Mouse (Mus musculus) liver (tissue): ENCODE data around the gene Dxo.
"Not testable (repeated sequence)": the region's sequence is repeated elsewhere in the genome, so short reads cannot be mapped to it uniquely, and the experiment has no call there.

Source experiments
- DNase-seq: peaks from one replicate; pipeline ENCODE4 v3.0.0-alpha.2; 2020; ENCODE audit warnings: mixed read lengths

Gene Dxo

DNA sequence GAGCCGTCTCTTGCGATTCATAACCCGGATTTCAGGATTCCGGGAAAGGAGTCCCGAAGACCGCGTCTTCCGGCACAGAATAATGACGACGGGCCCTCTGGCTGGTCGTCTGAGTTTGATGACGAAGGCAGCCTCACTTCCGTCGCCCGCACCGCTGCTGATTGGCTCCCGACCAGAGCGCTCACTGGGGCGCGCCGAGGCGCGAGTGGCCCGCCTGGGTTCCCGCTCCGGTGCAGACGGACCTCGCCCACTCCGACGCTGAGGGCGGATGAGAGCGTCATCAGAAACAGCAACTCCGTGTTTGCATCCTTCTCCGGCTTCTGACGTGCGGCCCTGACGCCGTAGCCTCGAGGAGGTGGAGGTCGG lies at the start of gene Dxo, which contains the start of gene Stk19:
Gene Dxo, plus strand, starts transcription at position 164 of the 366 bp plus-strand sequence.
Gene Stk19, minus strand, starts transcription at position 90 of the 366 bp plus-strand sequence.
- DNase-seq: peak; percentile 96

DNA sequence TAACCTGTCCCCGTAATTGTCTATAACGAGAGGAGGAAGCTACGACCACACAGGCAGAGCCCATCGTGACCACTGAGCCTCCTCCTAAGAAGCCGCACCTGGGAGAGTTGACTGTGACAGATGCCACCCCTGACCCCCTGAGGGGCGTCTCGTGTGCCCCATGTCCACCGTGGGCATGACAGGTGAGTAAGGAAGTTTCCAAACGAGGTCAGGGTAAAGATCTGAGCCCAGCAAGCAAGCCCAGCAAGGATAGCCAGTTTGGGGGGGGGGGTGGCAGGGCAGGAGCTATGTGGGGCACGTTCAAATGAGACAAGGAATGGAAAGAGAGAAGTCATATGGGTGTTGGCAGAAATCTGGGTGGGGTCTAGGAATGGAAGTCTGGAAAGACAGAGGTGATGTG lies 41.8 kb upstream of the Dxo start:
- DNase-seq: no peak

DNA sequence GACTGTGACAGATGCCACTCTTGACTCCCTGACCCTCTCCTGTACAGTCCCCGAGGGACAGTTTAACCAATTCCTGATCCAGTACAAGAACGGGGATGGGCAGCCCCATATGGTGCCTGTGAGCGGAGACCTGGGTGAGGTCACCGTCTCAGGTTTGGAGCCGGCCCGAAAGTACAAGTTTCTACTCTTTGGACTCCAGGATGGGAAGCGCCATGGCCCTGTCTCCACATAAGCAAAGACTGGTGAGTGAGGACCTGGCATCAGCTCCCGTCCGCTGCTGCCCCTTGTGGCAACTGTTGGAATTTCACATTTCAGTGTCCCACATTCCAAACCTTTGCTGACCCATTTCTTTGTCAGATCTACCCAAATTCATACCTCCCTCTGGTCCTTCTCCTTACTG lies 41.2 kb upstream of the Dxo start:
- DNase-seq: peak; percentile 25

DNA sequence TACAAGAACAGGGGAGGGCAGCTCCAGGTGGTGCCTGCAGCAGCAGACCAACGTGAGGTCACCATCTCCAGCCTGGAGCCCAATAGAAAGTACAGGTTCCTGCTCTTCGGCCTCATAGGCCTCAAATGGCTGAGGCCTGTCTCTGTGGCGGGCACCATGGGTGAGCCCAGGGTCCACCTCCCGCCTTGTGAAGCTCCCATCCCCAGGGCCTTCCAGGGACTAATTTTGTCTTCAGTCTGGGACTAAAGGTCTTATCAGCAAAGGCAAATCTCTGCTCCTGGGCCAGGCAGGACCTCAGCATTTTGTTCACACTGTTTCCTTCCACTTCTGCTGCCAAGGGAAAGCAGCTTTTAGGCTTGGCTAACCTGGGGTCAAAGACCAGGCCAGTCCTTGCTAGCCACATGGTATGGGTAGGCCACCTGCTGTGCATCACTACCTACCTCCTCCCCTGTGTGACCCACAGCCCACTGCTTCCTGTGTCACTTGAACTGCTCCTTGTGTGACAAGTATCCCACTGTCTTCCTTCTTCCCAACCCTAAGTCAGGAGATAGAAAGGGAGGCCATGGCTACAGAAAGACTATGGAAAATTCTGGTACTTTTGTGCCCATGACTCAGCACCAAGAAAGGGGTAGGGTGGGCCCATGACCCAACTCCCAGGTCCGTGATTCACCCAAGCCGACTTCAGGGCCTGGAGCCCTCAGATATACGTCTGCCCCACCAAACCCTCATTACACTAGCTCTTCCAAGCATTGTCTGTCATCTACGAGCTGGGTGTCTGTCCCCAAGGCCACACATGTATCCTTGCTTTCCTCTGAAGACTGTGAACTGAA lies 40.3 kb upstream of the Dxo start:
- no peak for DNase-seq

DNA sequence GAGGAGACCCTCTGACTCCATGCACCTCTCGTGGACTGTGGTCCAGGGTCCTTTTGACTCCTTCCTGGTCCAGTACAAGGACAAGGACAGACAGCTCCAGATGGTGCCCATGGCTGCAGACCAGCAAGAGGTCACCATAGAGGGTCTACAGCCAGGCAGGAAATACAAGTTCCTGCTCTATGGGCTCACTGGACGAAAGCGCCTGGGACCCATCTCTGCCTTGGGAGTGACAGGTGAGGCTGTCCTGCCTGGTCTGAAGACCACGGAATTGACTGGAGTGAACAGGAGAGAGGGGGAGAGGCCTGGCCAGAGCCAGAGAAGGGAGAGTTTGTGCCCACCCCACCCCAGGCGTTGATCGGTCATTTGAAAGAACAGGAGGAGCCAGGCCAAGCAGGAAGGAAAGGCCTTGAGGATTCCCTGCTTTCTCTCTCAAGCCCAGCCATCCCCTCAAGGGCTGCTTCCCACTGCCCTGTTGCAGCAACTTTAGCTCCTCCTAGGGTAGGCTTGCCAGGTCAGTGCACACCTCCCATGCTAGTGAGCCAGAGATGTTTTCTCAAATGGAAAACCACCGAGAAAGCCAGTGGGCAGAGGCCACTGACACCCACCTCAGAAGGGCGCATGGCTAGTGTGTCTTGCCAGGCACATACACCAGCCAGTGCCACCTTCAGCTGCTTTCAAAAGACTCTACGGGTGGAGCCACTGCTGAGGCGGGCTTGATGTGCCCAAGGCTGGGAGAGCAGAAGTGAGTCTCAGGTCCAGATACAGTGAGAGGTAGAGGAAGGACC lies 39.4 kb upstream of the Dxo start:
- DNase-seq: not testable (repeated sequence)

DNA sequence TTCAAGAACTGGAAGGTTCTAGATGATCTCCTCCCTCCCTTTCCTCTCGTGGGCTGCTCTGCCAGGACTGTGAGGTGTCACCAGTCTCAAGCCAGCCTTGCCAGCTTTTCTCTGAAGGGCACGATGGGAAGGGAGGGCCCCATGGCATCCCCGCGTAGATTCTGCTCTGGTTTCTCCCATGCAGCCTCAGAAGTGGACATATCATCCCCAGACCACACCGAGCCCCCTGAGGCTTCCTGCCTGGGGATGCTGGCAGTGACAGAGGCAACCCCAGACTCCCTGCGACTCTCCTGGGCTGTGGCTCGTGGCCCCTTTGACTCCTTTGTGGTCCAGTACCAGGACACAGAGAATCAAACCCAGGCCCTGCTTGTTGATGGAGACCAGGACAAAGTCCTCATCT lies 38.7 kb upstream of the Dxo start:
- not testable (repeated sequence) for DNase-seq

DNA sequence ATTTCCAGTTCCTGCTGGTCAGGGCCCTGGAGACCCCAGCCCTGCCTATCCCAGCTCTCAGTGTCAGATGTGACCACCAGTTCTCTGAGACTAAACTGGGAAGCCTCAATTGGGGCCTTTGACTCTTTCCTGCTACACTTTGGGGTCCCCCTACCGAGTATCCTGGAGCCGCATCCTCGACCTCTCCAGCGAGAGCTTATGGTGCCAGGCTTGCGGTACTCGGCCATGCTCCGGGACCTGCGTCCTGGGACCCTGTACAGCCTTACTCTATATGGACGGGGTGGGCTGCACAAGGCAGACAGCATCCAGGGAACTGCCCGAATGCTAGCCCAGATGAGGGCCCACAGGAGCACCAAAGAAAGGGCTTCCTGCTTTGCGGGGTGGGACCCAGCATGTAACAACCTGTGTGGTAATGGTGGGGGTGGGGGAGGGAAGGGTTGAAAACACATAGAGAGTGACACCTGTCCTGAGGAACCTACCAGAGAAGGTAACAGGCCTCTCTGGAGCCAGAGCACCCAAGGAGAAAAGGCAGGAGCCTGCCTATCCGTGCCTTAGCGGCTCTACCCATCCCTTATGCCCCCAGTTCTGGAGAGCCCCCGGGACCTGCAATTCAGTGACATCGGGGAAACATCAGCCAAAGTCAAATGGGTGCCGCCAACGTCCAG lies 37.8 kb upstream of the Dxo start:
- no peak for DNase-seq

DNA sequence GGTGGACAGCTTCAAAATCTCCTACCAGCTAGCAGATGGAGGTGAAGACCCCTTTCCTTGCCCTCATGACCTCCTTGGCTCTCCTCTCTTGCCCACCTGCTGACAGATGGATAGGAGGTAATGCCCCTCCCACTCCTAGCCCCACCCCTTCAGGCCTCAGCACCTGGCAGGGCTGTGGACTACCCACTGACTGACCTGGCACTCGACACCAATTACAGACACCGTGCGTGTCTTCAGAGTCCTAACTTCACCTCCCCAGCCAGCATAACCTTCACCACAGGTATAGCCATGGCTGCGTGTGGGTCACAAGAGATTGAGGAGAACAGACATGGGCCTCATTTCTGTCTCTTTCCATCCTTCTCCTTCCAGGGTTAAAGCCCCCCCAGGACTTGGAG lies 37.3 kb upstream of the Dxo start:
- no peak for DNase-seq

DNA sequence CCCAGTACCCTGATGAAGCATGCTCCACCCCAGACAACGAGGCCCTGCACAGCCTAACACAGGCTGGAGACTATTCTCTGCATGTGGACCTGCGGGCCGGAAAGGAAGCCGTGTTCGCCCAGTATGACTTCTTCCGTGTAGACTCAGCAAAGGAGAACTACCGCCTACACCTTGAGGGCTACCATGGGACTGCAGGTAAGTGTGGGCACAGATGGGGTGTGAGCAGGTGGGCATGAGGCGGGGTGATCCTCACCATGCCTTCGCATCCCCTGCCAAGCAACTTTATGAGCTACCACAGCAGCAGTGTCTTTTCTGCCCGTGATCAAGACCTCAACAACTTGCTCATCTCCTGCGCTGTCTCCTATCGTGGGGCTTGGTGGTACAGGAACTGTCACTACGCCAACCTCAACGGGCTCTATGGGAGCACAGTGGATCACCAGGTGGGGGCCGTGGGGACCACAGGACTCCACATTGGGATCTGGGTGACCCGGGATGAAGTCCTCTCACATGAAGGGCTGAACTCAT lies 36.0 kb upstream of the Dxo start:
- DNase-seq: not testable (repeated sequence)

DNA sequence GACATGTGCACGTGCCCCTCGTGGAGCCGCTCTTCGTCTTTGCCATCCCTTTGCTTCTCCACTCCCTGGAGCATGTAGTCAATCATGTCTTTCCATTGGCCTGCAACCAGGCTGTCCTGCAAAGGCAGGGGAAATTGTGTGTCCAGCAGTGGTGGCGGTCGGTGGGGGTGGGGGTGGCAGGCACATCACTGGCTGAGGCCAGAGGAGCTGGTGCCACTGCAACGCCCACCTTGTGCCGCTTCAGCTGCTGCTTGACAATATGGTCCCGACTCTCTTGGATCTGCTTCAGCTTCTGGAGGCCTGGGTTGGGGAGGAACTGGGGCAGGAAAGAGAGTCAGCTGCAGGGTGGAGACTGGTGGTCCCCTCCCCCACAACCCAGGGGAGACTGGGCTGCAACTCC lies 34.1 kb upstream of the Dxo start:
- DNase-seq: not testable (repeated sequence)

DNA sequence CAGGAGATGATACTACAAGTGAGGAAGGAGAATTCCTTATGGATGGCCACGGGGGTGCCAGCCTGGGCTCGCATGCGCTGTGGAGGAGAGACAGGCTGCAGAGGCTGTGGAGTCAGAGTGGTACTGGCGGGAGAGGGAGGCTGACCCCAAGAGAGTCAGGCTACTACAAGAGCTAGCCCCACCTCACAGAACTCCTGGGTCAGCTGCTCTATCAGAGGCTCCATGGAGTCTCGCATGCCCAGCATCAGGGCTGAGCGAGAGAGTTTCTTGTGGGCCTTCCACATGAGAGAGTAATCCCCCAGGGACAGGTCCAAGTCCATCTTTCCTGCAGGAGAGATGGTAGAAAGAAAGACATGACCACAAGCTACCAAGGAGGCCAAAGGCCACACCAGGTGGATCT lies 33.5 kb upstream of the Dxo start:
- not testable (repeated sequence) for DNase-seq

DNA sequence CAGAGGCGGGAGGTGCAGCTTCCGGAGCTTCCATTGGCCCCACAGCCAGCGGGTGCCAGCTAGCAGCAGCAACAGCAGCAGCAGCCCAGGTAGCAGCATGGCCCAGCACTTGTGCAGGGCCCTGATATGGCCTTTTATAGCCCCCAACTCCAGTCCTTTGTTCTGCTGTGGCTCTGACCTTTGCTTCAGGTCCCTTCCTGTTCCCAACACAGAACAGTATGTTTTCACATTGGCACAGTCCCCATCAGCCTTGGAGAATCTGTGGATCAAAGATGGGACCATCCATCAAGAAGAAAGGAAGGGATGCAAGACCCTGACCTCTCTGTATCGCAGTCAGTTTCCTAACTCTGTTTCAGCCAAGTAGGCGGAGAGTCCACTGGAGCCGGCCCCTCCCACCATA lies 32.5 kb upstream of the Dxo start, which contains the start of gene Cyp21a1:
Gene Cyp21a1, minus strand, starts transcription at position 261 of the 400 bp plus-strand sequence.
- DNase-seq: not testable (repeated sequence)

DNA sequence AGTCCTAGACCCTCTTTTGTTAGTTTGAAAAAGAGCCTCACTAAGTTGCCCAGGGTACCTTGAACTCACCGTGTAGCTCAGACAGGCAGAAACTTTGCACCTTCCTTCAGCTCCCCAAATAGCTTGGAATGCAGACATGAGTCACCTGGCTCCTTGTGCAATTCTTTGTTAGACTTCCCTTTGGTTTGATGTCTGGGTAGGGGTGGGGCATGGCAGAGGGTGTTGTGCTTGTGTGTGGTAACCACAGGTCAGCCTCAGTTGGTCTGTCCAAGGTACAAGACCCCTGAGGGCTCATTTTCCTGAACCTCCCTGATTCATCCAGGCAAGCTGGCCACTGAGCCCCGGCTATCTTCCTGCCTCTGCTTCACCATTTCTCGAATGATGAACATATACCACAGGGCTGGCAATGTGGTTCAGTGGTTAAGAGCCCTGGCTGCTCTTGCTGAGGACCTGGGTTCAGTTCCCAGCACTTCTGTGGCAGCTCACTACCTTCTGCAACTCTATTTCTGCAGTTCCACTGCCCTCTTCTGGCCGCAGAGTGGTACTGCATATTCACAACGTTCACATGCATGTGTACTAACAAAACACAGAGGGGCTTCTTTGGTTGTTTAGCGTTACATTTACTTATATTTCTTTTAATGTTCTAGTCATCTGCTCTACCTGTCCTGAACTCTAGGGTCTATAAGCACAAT lies 31.8 kb upstream of the Dxo start:
- DNase-seq: peak; percentile 28

DNA sequence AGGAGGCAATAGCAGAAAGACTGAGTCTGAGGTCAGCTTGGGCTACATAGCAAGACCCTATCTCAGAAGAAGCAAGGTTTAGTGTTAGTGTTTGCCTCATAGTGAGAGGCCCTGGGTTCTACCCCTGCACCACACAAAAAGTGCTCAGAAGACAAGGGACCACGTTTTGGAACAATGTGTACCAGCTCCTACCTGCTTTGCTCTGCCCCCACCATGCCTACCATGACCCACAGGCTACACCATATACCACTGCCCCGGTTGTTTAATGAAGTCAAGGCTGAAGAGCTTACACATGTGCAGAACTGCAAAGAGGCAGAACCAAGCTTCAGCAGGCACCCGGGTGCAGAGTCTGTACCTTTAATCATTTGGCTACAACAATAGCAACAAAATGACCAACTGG lies 29.6 kb upstream of the Dxo start:
- DNase-seq: no peak

DNA sequence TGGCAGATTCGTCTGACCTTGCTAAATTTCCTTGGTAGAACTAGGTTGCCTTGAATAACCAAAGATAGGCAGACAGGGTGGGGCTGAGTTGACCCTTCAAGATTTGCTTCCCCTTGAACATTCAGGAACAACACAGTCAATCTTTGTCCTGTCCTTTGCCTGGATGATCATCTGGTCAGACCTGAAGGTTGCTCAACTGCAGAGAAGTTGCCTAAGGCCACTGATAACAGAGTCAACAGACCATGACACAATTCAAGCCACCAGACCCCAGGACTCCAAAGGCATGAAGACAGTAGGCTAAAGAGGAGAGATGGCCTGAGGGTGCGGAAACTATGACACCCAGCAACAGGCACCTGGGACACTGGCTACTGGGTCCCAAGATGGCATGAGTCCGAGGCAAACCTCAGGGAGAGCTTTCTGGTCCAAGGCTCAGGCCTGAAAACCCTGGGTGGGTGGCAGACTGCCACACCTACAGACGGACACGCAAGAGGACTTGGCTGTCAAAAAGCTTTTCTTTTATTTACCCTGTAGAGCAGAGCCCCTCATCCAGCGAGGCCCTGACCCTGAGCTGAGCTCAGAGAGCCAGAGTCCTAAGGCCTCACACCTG lies 28.1 kb upstream of the Dxo start:
- DNase-seq: no peak

DNA sequence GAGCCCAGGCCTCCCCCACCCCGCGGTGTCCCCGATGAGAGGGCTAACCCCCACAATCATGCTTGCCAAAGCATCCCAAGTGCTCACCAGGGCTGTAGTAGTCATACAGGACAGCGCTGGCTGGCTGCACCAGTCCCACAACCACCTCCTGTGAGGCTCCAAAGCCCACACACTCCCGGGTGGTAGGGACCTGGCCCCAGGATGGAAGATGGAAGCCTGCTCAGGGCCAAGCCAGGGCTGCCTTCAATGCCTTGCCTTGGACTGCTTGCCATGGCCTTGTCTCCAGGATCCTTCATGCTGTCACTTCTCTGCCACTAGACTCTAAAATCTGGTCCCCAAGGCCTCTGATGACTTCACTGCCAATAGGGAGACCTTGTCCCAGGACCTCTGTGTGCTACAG lies 26.4 kb upstream of the Dxo start:
- not testable (repeated sequence) for DNase-seq

DNA sequence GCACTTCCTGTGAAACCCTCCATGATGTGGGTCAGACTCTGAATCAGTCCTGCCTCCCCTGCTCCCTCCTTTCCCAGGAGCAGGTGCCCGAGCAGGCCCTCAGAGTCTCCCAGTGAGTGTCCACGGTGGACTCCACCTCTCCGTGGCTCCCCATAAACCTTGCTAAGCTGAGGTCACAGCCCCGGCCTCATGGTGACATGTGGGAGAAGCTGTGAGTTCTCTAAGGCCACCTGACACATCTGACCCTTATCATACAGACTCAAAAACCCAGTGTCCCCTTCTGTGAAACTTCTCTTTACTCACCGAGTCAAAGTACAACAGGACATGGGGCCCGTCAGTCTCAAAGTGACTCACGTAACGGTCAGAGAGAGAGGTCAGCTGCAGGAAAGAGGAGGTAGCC lies 26.0 kb upstream of the Dxo start:
- not testable (repeated sequence) for DNase-seq

DNA sequence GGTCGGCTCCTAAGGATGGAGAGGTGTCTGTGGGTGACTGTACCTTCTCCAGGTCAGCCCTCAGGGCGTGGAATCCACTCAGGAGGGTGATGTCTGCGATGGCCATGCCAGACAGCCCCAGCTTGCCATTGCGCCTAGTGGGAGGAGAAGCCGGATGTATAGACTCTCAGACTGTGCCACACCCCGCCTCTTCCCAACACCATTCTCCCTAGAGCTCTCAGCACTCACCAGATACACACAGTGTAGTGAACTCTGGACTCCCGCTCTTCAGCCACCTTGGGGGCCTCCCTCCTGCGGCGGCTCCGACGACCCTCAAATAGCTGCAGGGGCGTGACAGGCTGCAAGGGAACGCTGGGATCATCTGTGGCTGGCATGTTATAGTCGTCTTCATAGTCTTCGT lies 25.5 kb upstream of the Dxo start:
- DNase-seq: no peak

DNA sequence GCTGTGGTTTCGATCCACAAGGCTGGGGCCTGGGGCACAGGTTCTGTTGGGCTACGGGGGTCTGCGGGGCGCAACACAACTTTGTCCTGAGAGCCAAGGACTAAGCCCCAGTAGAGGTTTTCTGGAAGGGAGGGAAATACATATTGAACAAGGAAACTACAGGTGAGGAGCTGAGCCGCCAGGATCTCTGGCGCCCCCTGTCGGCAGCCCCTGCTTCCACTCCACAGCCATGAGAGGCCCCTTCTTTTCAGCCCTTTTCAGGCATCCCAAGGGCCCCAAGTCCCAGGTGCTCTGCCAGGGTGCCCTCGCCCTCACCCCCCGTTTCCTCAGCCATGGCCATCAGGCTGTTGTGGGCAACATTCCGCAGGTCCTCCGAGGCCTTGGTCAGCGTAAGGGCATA lies 23.1 kb upstream of the Dxo start:
- peak; percentile 52 for DNase-seq

DNA sequence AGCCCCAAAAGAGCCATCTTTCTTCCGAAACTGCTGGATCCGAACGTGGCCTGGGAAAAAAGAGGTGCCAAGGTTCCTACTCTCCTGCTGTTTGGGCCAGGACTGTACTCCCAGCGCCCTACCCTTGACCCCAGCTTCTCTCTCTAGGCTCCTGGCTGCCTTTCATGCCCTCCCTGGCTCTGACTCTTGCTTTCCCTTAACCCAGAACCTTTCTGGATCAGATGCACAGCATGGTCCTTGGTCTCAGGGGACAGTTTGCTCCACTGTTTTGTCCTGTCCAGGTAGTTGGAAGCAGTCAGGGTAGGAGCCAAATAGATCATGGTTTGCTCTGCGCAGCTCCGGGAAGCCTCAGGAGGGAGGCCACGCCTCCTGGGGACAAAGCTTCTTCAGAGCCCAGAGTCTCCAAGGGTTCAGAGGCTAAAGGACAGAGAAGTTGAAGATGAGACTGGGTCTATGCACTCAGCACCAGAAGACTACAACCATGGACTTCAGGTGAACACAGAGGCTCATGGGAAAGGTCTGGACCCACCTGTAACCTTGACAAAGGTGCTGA lies 21.9 kb upstream of the Dxo start:
- DNase-seq: no peak

DNA sequence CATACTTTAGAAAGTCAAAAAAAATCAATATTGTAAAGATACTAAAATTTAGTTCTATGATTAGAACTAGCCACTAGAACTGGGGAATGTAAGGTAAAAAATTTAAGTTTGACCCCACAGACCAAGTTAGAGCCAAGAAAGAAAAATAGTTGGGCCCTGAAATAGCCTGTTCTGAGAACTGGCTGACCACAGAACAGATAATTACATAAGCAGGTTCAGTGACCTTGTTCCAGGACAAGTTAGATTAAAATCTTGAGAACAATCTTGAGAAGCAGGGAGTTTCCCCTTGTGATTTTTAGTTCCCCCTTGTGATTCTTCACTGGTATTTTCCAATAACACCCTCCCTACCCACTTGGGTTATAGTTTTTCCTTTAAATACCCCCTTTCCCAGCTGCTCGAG lies 6.0 kb upstream of the Dxo start:
- DNase-seq: not testable (repeated sequence)
